Mouse (Mus musculus) midbrain, embryonic 10.5 days (tissue): ENCODE measurements around the gene Cab39. TPM values are rescaled to one million over a fixed set of nuclear protein-coding genes. Genes with fewer than 3 reads are reported as not detected.

Experiments used
- DNase-seq: peaks from one replicate; pipeline ENCODE4 v3.0.0-alpha.2; 2017; ENCODE audit warnings: low spot score
- H3K27ac ChIP-seq: fragments of 300-500 bp; sonication (generic); replicated peaks from 2 replicates; pipeline ENCODE4 v1.5.1; 2016; ENCODE audit warnings: mild to moderate bottlenecking
- H3K27me3 ChIP-seq: fragments of 300-500 bp; sonication (generic); 2 replicates; pipeline ENCODE4 v1.6.1; 2016; ENCODE audit warnings: low read depth, mild to moderate bottlenecking; ENCODE audit not compliant: poor library complexity, severe bottlenecking
- H3K36me3 ChIP-seq: fragments of 300-500 bp; sonication (generic); 2 replicates; pipeline ENCODE4 v1.6.1; 2016; ENCODE audit warnings: mild to moderate bottlenecking, moderate library complexity
- H3K4me1 ChIP-seq: fragments of 300-500 bp; sonication (generic); 2 replicates; pipeline ENCODE4 v1.6.1; 2016
- H3K4me3 ChIP-seq: fragments of 300-500 bp; sonication (generic); 2 replicates; pipeline ENCODE4 v1.5.1; 2016; ENCODE audit warnings: mild to moderate bottlenecking, moderate library complexity
- H3K9me3 ChIP-seq: fragments of 300-500 bp; sonication (generic); replicated peaks from 2 replicates; pipeline ENCODE4 v1.6.1; 2016; ENCODE audit warnings: mild to moderate bottlenecking
- WGBS: fragments of 180-500 bp; shearing (Covaris S2); methylation state at CpG from one replicate; pipeline ENCODE4 v1.1.7; 2016; 5-methylcytosine and 5-hydroxymethylcytosine counted together
- polyA plus RNA-seq: library from polyadenylated mRNA; unstranded; fragments of >200 nt; fragmentation: Nextera tagmentation; extraction: Ambion mirVana; gene quantifications from 2 replicates; pipeline ENCODE4 v1.2.1, GENCODE M21; 2016

Gene Cab39
- polyA plus RNA-seq, 1 experiment from 2014 or later, result 35.5 TPM

- no peak overlapping the region for H3K27ac ChIP-seq
- no peak overlapping the region for H3K4me3 ChIP-seq
- 87% methylated on average over 6 of the region's 6 CpGs for WGBS
These were observed 64.1 kb downstream of the Cab39 start for GRCm38 (mm10) chr1:85857261-85857754.

GRCm38 (mm10) chr1:85864383-85864782, 71.1 kb downstream of the Cab39 start:
- Histone ChIP-seq H3K36me3 (no peaks in the 10 kb centered on the region), H3K27ac (no peak overlapping the region), H3K27me3 (no peaks in the 10 kb centered on the region), H3K9me3 (peaks cover 41% of the 10 kb centered on the region), H3K4me3 (no peak overlapping the region), H3K4me1 (no peaks in the 10 kb centered on the region)
- DNase-seq, result no peak
- WGBS, result 83% methylated on average over 10 of the region's 10 CpGs

More at GRCm38 (mm10) chr1:85857261-85857754, 64.1 kb downstream of the Cab39 start:
- Histone ChIP-seq H3K9me3 (peaks cover 13% of the 10 kb centered on the region), H3K4me1 (no peaks in the 10 kb centered on the region), H3K36me3 (peaks cover 14% of the 10 kb centered on the region), H3K27me3 (no peaks in the 10 kb centered on the region)
- DNase-seq, result no peak

- 89% methylated on average over 7 of the region's 7 CpGs for WGBS
- Histone ChIP-seq H3K9me3 (peaks cover 25% of the 10 kb centered on the region), H3K4me3 (no peak overlapping the region), H3K27ac (no peak overlapping the region), H3K27me3 (no peaks in the 10 kb centered on the region), H3K36me3 (no peaks in the 10 kb centered on the region), H3K4me1 (no peaks in the 10 kb centered on the region)
- DNase-seq, result no peak
These were observed 76.8 kb downstream of the Cab39 start for GRCm38 (mm10) chr1:85870001-85870400.

- no peak overlapping the region for H3K27ac ChIP-seq
- H3K9me3 ChIP-seq, result peaks cover 30% of the 10 kb centered on the region
- 84% methylated on average over 2 of the region's 2 CpGs for WGBS
- H3K4me3 ChIP-seq, result no peak overlapping the region
- no peaks in the 10 kb centered on the region for H3K36me3 ChIP-seq
- H3K27me3 ChIP-seq, result no peaks in the 10 kb centered on the region
- DNase-seq, result no peak
- H3K4me1 ChIP-seq, result no peaks in the 10 kb centered on the region
These were observed 77.3 kb downstream of the Cab39 start for GRCm38 (mm10) chr1:85870546-85870945.

- DNase-seq, result no peak
- Histone ChIP-seq H3K9me3 (peaks cover 58% of the 10 kb centered on the region), H3K36me3 (no peaks in the 10 kb centered on the region), H3K4me1 (no peaks in the 10 kb centered on the region), H3K27ac (no peak overlapping the region), H3K4me3 (no peak overlapping the region), H3K27me3 (no peaks in the 10 kb centered on the region)
- WGBS, result 92% methylated on average over 12 of the region's 12 CpGs
These were observed 88.8 kb downstream of the Cab39 start for GRCm38 (mm10) chr1:85882003-85882402.

GRCm38 (mm10) chr1:85887221-85887620, 94.0 kb downstream of the Cab39 start:
- H3K27me3 ChIP-seq, result no peaks in the 10 kb centered on the region
- H3K4me1 ChIP-seq, result no peaks in the 10 kb centered on the region
- no peak overlapping the region for H3K27ac ChIP-seq
- DNase-seq, result no peak
- no peak overlapping the region for H3K4me3 ChIP-seq
- 88% methylated on average over 7 of the region's 7 CpGs for WGBS
- peaks cover 14% of the 10 kb centered on the region; the same call in 1 of the 2 replicates for H3K9me3 ChIP-seq
- no peaks in the 10 kb centered on the region for H3K36me3 ChIP-seq

GRCm38 (mm10) chr1:85894231-85894747, 101.0 kb downstream of the Cab39 start, which contains the start of gene Itm2c:
Gene Itm2c (plus strand): TSS chr1:85894281.
- Histone ChIP-seq H3K27ac (peak within 1 kb of the TSS; percentile 94), H3K36me3 (no peaks in the 10 kb centered on the region), H3K4me3 (peak within 1 kb of the TSS; percentile 88), H3K4me1 (peaks cover 50% of the 10 kb centered on the region), H3K9me3 (no peaks in the 10 kb centered on the region), H3K27me3 (no peaks in the 10 kb centered on the region)
- peak; percentile 91 for DNase-seq
- 1% methylated on average over 35 of the region's 35 CpGs for WGBS

GRCm38 (mm10) chr1:85894748-85895360, 101.6 kb downstream of the Cab39 start:
- Histone ChIP-seq H3K4me1 (peaks cover 55% of the 10 kb centered on the region), H3K9me3 (no peaks in the 10 kb centered on the region), H3K4me3 (peak overlapping the region; percentile 88), H3K27me3 (no peaks in the 10 kb centered on the region), H3K36me3 (no peaks in the 10 kb centered on the region), H3K27ac (peak overlapping the region; percentile 94)
- under 1% methylated on average over 30 of the region's 30 CpGs for WGBS
- DNase-seq, result peak; percentile 80

GRCm38 (mm10) chr1:85895391-85895837, 102.2 kb downstream of the Cab39 start:
- no peaks in the 10 kb centered on the region for H3K36me3 ChIP-seq
- H3K4me3 ChIP-seq, result peak overlapping the region; percentile 88
- H3K4me1 ChIP-seq, result peaks cover 61% of the 10 kb centered on the region
- H3K27me3 ChIP-seq, result no peaks in the 10 kb centered on the region
- no peaks in the 10 kb centered on the region for H3K9me3 ChIP-seq
- WGBS, result 5% methylated on average over 15 of the region's 15 CpGs
- peak; percentile 71 for DNase-seq
- peak overlapping the region; percentile 94 for H3K27ac ChIP-seq

- peak overlapping the region; percentile 94 for H3K27ac ChIP-seq
- DNase-seq, result no peak
- H3K4me1 ChIP-seq, result peaks cover 68% of the 10 kb centered on the region
- H3K36me3 ChIP-seq, result no peaks in the 10 kb centered on the region
- no peaks in the 10 kb centered on the region for H3K27me3 ChIP-seq
- H3K9me3 ChIP-seq, result no peaks in the 10 kb centered on the region
- 84% methylated on average over 5 of the region's 5 CpGs for WGBS
- H3K4me3 ChIP-seq, result peak overlapping the region; percentile 88
These were observed 102.9 kb downstream of the Cab39 start for GRCm38 (mm10) chr1:85896110-85896509.

- H3K27me3 ChIP-seq, result no peaks in the 10 kb centered on the region
- H3K27ac ChIP-seq, result peak overlapping the region; percentile 14; the same call in 1 of the 2 replicates
- 0 out of 2 replicates have a peak, but pooled peaks cover 6% of the 10 kb centered on the region for H3K36me3 ChIP-seq
- no peak for DNase-seq
- peaks cover 76% of the 10 kb centered on the region for H3K4me1 ChIP-seq
- WGBS, result 83% methylated on average over 12 of the region's 12 CpGs
- H3K4me3 ChIP-seq, result no peak overlapping the region; the same call in 1 of the 2 replicates
- H3K9me3 ChIP-seq, result no peaks in the 10 kb centered on the region
These were observed 103.8 kb downstream of the Cab39 start for GRCm38 (mm10) chr1:85896781-85897700.

GRCm38 (mm10) chr1:85897901-85898760, 104.9 kb downstream of the Cab39 start:
- peak overlapping the region; percentile 18; the same call in 1 of the 2 replicates for H3K4me3 ChIP-seq
- H3K9me3 ChIP-seq, result no peaks in the 10 kb centered on the region
- H3K27ac ChIP-seq, result peak overlapping the region; percentile 72
- no peaks in the 10 kb centered on the region for H3K27me3 ChIP-seq
- DNase-seq, result no peak
- H3K36me3 ChIP-seq, result peaks cover 15% of the 10 kb centered on the region
- peaks cover 78% of the 10 kb centered on the region for H3K4me1 ChIP-seq
- WGBS, result 48% methylated on average over 8 of the region's 8 CpGs
